Mouse (Mus musculus) forebrain, embryonic 11.5 days (tissue): ENCODE results near the gene Igfbp1. TPM values are rescaled to one million over a fixed set of nuclear protein-coding genes. Genes with fewer than 3 reads are reported as not detected.

Source experiments
- ATAC-seq: fragments of 200-750 bp; cut with Nextera tagmentation; replicated peaks from 2 replicates; pipeline ENCODE4 v1.8.0; 2017; ENCODE audit warnings: moderate TSS enrichment; ENCODE audit not compliant: low FRiP score
- DNase-seq: peaks from one replicate; pipeline ENCODE4 v3.0.0-alpha.2; 2017; ENCODE audit warnings: low spot score
- H3K27ac ChIP-seq: fragments of 300-500 bp; sonication (generic); 2 replicates; pipeline ENCODE4 v1.5.1; 2014; ENCODE audit warnings: low read depth, low read length
- H3K27me3 ChIP-seq: fragments of 300-500 bp; sonication (generic); 2 replicates; pipeline ENCODE4 v1.6.1; 2014; ENCODE audit warnings: mild to moderate bottlenecking, low read length, mixed read lengths; ENCODE audit not compliant: control insufficient read depth, insufficient read depth
- H3K36me3 ChIP-seq: fragments of 300-500 bp; sonication (generic); 2 replicates; pipeline ENCODE4 v1.6.1; 2014; ENCODE audit warnings: mild to moderate bottlenecking, low read length, moderate library complexity, mixed read lengths; ENCODE audit not compliant: control insufficient read depth, insufficient read depth
- H3K4me1 ChIP-seq: fragments of 300-500 bp; sonication (generic); replicated peaks from 2 replicates; pipeline ENCODE4 v1.6.1; 2014; ENCODE audit warnings: low read length, mixed read lengths; ENCODE audit not compliant: control insufficient read depth, insufficient read depth
- H3K4me2 ChIP-seq: fragments of 300-500 bp; sonication (generic); 2 replicates; pipeline ENCODE4 v1.6.1; 2014; ENCODE audit warnings: low read depth, mild to moderate bottlenecking, low read length, moderate library complexity, mixed read lengths; ENCODE audit not compliant: severe bottlenecking
- H3K4me3 ChIP-seq: fragments of 300-500 bp; sonication (generic); 2 replicates; pipeline ENCODE4 v1.5.1; 2014; ENCODE audit warnings: low read depth, low read length
- H3K9ac ChIP-seq: fragments of 300-500 bp; sonication (generic); 2 replicates; pipeline ENCODE4 v1.6.1; 2014; ENCODE audit warnings: low read length
- H3K9me3 ChIP-seq: fragments of 300-500 bp; sonication (generic); 2 replicates; pipeline ENCODE4 v1.6.1; 2016; ENCODE audit warnings: low read length, mixed read lengths; ENCODE audit not compliant: control insufficient read depth
- WGBS: fragments of 180-500 bp; shearing (Covaris S2); extraction: QIAGEN DNeasy Blood & Tissue Kit; methylation state at CpG from one replicate; pipeline ENCODE4 v1.1.7; 2014; 5-methylcytosine and 5-hydroxymethylcytosine counted together
- polyA plus RNA-seq: library from polyadenylated mRNA; unstranded; fragments of >200 nt; fragmentation: Nextera tagmentation; extraction: Ambion mirVana; gene quantifications from 2 replicates; pipeline ENCODE4 v1.2.1, GENCODE M21; 2014

Gene Igfbp1
- polyA plus RNA-seq, 1 experiment from 2014 or later = 0.16 TPM

GRCm38 (mm10) chr11:7184420-7184819, 13.2 kb upstream of the Igfbp1 start:
- Histone ChIP-seq H3K9me3 (no peaks in the 10 kb centered on the region), H3K4me1 (0 out of 2 replicates have a peak, but pooled peaks cover 3% of the 10 kb centered on the region), H3K36me3 (no peaks in the 10 kb centered on the region), H3K4me2 (no peak overlapping the region), H3K27ac (no peak overlapping the region), H3K4me3 (no peak overlapping the region), H3K27me3 (no peaks in the 10 kb centered on the region), H3K9ac (no peak overlapping the region)
- DNase-seq (no peak), ATAC-seq (no peak)
- 23% methylated on average over 1 of the region's 1 CpGs for WGBS

GRCm38 (mm10) chr11:7187472-7187871, 10.1 kb upstream of the Igfbp1 start:
- ATAC-seq (no peak), DNase-seq (no peak)
- H3K9me3 ChIP-seq = no peaks in the 10 kb centered on the region
- no peak overlapping the region for H3K4me3 ChIP-seq
- H3K27ac ChIP-seq = no peak overlapping the region
- no peak overlapping the region for H3K9ac ChIP-seq
- WGBS = 56% methylated on average over 8 of the region's 8 CpGs
- no peak overlapping the region for H3K4me2 ChIP-seq
- no peaks in the 10 kb centered on the region for H3K27me3 ChIP-seq
- H3K4me1 ChIP-seq = 0 out of 2 replicates have a peak, but pooled peaks cover 3% of the 10 kb centered on the region
- H3K36me3 ChIP-seq = no peaks in the 10 kb centered on the region

GRCm38 (mm10) chr11:7188469-7188868, 9.1 kb upstream of the Igfbp1 start, which contains the start of gene Gm11985:
Gene Gm11985, minus strand, starts transcription at chr11:7188569.
- no peak within 1 kb of the TSS for H3K27ac ChIP-seq
- H3K9ac ChIP-seq = no peak within 1 kb of the TSS
- no peak within 1 kb of the TSS for H3K4me2 ChIP-seq
- DNase-seq (no peak), ATAC-seq (no peak)
- no peaks in the 10 kb centered on the region for H3K36me3 ChIP-seq
- no peak within 1 kb of the TSS for H3K4me3 ChIP-seq
- WGBS = 92% methylated on average over 13 of the region's 13 CpGs
- H3K9me3 ChIP-seq = no peaks in the 10 kb centered on the region
- no peaks in the 10 kb centered on the region for H3K4me1 ChIP-seq
- no peaks in the 10 kb centered on the region for H3K27me3 ChIP-seq

- no peaks in the 10 kb centered on the region; the same call in 1 of the 2 replicates for H3K9me3 ChIP-seq
- no peak for DNase-seq
- H3K36me3 ChIP-seq = no peaks in the 10 kb centered on the region
- H3K4me3 ChIP-seq = no peak overlapping the region
- H3K27me3 ChIP-seq = no peaks in the 10 kb centered on the region
- no peak overlapping the region for H3K4me2 ChIP-seq
- H3K27ac ChIP-seq = no peak overlapping the region
- no peak overlapping the region for H3K9ac ChIP-seq
- no peak for ATAC-seq
- WGBS = 79% methylated on average over 6 of the region's 6 CpGs
- H3K4me1 ChIP-seq = peaks cover 7% of the 10 kb centered on the region; the same call in 1 of the 2 replicates
Measured at GRCm38 (mm10) chr11:7192710-7193109, 4.9 kb upstream of the Igfbp1 start.

GRCm38 (mm10) chr11:7193134-7193533, 4.4 kb upstream of the Igfbp1 start:
- H3K4me2 ChIP-seq = no peak overlapping the region
- no peaks in the 10 kb centered on the region; the same call in 1 of the 2 replicates for H3K9me3 ChIP-seq
- no peak overlapping the region for H3K4me3 ChIP-seq
- 75% methylated on average over 9 of the region's 9 CpGs for WGBS
- DNase-seq = no peak
- H3K4me1 ChIP-seq = peaks cover 7% of the 10 kb centered on the region; the same call in 1 of the 2 replicates
- ATAC-seq = no peak
- no peaks in the 10 kb centered on the region for H3K27me3 ChIP-seq
- H3K27ac ChIP-seq = no peak overlapping the region
- H3K9ac ChIP-seq = no peak overlapping the region
- no peaks in the 10 kb centered on the region for H3K36me3 ChIP-seq

GRCm38 (mm10) chr11:7194432-7195311, 2.9 kb upstream of the Igfbp1 start:
- H3K4me1 ChIP-seq = peaks cover 7% of the 10 kb centered on the region; the same call in 1 of the 2 replicates
- H3K4me2 ChIP-seq = no peak overlapping the region
- DNase-seq (no peak), ATAC-seq (no peak)
- H3K27ac ChIP-seq = no peak overlapping the region
- no peaks in the 10 kb centered on the region; the same call in 1 of the 2 replicates for H3K9me3 ChIP-seq
- H3K27me3 ChIP-seq = no peaks in the 10 kb centered on the region
- H3K4me3 ChIP-seq = no peak overlapping the region
- H3K36me3 ChIP-seq = no peaks in the 10 kb centered on the region
- WGBS = 94% methylated on average over 10 of the region's 10 CpGs
- H3K9ac ChIP-seq = no peak overlapping the region

- no peaks in the 10 kb centered on the region for H3K36me3 ChIP-seq
- 89% methylated on average over 4 of the region's 4 CpGs for WGBS
Measured at GRCm38 (mm10) chr11:7195312-7195685, 2.3 kb upstream of the Igfbp1 start.

GRCm38 (mm10) chr11:7198006-7198405, 424 bp downstream of the Igfbp1 start:
- H3K4me2 ChIP-seq = no peak overlapping the region
- 87% methylated on average over 19 of the region's 19 CpGs for WGBS
- no peak overlapping the region; the same call in 1 of the 2 replicates for H3K27ac ChIP-seq

More at GRCm38 (mm10) chr11:7195312-7195685, 2.3 kb upstream of the Igfbp1 start:
- no peak for ATAC-seq
- H3K27ac ChIP-seq = no peak overlapping the region
- no peaks in the 10 kb centered on the region; the same call in 1 of the 2 replicates for H3K9me3 ChIP-seq
- DNase-seq = no peak
- H3K4me1 ChIP-seq = peaks cover 7% of the 10 kb centered on the region; the same call in 1 of the 2 replicates
- H3K4me3 ChIP-seq = no peak overlapping the region
- H3K9ac ChIP-seq = no peak overlapping the region
- no peak overlapping the region for H3K4me2 ChIP-seq
- H3K27me3 ChIP-seq = no peaks in the 10 kb centered on the region

More at GRCm38 (mm10) chr11:7198006-7198405, 424 bp downstream of the Igfbp1 start:
- Histone ChIP-seq H3K4me3 (no peak overlapping the region), H3K27me3 (no peaks in the 10 kb centered on the region), H3K9me3 (no peaks in the 10 kb centered on the region; the same call in 1 of the 2 replicates), H3K36me3 (no peaks in the 10 kb centered on the region), H3K4me1 (peaks cover 7% of the 10 kb centered on the region; the same call in 1 of the 2 replicates), H3K9ac (no peak overlapping the region)
- ATAC-seq (no peak), DNase-seq (no peak)
